Mouse (Mus musculus) cerebellum, postnatal 36 days (tissue): ENCODE data around the gene Tnip1.
"Not testable (repeated sequence)": the region's sequence is repeated elsewhere in the genome, so short reads cannot be mapped to it uniquely, and the experiment has no call there.

Experiments used
- DNase-seq, 2 experiments: peaks; one replicate each; pipeline ENCODE4 v3.0.0; 2021 to 2022; ENCODE audit warnings: mixed read lengths in 2 of 2

Gene Tnip1

DNA sequence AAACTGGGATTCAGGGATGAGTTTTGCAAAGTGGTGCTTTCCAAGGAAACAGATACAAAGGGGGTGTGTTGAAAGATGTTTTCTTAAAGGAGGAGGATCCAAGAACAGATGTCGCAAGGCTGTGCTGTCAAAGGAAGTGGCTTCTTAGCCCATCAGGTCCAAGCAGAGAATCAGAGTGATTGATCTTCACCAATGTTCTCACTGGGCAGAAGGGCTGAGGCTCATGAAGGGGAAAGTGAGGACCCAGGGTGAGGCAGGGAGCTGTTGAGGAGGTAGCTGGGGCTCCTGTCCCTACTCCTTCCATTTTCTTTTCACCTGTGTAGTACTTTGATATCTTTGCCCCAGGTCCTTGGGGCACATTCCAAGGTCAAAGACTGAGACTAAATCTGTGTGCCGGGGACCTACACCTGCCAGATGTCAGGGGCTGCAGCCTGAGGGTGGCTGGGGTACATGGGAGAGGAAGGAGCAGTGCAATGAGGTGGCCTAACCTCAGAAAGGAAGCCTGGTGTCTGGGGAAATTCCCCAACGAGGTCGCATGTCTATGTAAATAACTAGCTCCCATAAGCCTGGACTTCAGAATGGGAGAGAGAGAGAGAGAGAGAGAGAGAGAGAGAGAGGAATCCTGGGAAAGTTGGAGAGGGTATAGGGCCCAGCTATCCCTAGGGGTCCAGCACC, 9.5 kb upstream of the Tnip1 start:
- DNase-seq, result no peak

DNA sequence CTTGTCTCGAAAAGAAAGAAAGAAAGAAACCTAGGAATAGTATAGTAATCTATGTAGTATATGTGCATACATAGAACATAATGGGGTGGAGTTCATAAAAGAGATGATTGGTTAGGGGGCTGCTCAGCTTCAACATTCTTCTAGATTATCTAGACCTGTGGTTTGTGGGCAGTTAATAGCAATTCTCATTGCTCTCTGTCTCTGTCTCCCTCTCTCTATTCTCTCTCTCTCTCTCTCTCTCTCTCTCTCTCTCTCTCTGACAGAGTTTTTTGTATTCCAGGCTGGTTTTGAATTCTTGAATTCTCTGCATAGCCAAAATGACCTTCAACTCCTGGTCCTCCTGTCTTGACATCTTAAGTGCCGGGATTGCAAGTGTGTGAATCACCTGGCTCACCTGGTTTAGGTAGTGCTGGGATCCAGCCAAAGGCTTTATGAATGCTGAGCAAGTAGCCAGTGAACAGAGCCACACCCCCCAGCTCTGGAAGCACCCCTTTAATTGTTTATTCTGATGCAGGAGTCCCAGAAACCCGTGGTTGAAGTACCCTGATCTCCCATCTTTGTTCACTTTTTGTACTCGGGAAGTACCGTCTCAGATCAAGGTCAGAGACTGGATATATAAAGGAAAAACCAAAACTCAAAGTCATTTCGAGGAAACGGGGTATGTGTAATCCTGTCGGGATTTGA, 8.8 kb upstream of the Tnip1 start:
- DNase-seq, result no peak

DNA sequence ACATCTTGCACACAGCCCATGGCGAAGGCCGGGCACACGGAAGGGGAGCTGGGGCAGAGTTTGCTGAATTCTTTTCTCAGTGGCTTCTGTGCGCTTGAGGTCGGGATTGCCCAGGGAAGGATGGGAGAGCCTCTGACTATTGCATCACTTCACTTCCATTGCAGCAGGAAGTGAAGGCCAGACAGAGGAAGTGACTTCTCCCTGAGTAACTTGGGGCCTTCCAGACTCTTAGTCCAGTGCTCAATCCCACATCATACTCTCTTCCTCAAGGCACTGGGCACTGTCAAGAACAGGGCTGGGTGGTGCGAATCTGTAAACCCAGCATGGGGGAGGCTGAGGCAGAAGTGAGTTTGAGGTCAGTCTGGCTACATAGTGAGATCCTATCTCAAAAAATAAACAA, 2.5 kb upstream of the Tnip1 start:
- no peak for DNase-seq

DNA sequence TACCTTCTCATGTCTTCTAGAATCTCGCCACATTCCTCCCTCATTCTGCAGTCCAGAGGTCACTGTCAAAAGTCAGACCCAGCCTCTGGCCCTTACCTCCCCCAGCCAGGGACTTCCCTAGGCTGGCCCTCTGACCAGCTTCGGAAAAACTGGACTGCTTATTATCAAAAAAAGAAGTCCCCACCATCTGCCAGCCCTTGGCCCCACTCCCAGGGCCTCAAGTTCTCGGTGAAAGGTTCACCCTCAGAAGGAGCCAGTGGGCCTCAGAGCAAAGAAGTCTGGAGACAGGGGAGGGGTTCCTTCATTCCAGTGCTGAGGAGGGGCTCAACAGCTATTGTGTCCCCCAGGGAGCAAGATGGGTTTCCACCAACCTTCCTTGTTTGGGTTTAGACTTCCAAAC, 796 bp downstream of the Tnip1 start:
- DNase-seq, result no peak

DNA sequence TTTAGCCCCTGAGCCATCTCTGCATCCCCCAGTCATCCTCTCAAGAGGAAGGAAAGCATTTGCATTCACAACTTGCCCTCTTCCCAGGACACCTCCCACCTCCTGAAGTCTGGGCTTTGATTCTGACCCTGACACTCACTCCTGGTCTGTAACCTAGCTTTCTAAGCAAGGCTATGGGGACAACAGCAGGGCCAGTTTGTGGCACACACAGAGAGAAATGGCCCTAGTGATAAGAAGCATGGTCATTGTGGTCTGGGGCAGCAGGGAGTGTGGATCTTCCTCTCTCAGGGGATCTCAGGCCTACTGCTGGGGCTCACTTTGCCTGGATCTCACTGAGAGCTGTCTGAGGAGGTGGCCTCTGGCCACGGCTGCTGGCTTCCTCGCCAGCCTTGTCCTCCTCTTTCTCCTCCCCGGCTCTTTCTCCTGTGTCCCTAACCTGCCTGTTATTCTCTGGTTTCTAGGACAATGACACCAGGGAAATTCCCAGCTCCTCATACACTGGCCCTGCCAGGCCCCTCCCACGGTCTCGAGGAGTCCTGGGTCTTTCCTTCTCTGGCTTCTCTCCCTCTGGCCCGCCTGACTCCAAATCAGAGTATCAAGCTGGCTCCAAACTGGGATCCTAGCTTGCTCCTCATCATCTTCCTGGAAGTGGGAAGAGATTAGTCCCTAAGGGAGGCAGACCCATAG, 1.4 kb downstream of the Tnip1 start:
- DNase-seq, result no peak

DNA sequence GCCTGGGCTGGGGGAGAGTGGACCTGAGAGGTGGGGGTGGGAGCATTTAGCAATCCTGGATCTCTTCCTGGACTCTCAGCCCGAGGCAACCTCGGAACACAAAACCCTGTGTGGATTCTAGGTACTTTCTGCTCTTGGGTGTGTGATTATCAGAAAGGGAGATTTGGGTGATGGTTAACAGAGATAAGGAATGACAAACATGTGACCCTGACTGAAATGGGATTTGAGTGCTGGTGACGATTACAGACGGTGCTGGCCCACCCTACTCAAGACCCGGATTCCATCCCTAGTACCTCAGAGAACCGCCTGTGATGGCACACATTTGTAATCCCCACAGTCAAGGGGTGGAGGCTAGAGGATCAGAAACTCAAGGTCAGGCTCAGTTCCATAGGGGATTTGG, 2.5 kb downstream of the Tnip1 start:
- no peak for DNase-seq

DNA sequence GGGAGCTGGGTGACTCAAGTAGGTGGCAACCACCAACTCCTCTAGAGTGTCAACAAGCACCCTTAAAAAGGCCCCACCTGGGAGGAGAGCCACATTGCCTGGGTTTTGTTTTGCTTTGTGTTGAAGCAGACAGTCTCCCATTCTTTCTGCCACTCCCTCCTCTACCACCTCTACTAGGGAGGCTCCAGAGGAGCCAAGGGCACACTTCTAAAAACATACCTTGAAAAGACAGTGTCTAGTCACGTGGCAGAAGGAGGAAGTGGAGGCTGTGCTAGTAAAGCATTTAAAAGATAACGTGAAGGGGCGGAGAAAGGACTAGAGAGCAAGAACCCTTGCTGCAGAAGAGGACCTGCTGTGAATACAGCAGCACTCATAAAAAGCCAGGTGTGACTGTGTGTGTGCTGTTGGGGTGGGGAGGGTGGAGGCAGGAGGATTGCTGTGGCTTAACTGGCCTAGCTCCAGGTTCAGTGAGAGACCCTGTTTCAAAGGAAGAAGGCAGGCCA, 4.1 kb downstream of the Tnip1 start:
- no peak for DNase-seq

DNA sequence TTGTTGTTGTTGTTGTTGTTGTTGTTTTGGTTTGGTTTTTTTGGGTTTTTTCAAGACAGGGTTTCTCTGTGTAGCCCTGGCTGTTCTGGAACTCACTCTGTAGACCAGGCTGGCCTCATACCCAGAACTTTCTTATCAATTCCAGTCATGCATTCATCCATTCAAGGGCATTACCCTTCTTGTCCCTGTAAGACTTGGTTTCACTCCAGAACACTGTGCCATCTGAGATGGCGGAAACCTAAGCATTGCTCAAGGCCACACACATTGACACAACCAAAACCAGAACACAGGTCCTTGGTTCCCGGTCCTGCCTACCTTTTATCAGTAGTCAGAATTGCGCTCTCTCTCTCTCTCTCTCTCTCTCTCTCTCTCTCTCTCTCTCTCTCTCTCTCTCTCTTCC, 5.0 kb downstream of the Tnip1 start:
- DNase-seq, result not testable (repeated sequence)

DNA sequence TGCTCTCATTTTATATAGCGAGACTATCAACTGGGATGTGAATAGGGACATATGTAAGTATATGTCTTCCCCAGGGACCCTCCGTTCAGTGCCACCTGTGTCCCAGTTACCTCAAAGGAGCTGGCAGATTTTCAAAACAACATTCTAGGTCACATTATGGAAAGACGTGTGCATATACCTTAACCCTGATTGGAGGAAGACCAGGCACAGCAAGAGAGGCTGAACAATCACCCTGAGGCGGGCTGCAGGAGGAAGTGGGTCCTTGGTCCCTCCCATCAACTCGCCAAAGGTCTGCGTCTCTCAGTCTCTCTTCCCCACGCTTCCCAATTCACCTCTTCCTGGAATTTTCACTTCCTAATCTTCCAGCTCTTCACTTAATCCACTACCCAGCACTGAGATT, 5.8 kb downstream of the Tnip1 start:
- no peak for DNase-seq

DNA sequence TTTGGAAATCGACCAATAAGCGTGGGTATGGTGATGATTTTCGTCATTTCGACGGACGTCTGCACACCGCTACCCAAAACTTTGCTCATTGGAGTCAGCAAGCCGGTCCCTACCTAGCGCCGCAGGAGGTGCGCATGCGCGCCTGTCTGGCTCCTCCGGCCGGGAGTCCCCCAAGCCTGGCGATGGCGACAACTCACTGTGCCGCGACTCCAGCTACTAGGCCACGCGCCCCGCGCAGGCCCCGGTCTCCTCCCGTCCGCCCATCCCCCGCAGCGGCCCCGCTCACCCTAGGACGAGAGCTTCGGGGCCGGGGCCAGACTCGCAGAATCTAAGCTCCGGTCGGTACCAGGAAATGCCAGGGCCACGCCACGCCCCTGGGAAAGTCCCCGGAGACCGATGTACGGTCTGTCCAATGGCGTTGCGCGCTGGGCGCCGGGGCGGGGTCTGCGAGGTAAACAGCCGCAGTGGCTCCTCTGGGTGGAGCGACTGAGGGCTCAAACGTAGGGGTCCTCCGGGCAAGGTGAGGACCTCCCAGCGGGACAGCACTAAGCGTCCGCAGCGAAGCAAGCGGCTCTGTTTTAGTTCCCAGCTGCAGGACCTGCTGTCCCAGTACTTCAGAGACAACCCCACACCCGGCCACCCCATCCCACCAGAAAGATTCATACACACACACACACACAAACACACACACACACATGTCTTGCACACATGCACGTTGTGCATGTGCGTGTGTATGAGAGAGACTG, 6.8 kb downstream of the Tnip1 start:
- peak; percentile 99 for DNase-seq

DNA sequence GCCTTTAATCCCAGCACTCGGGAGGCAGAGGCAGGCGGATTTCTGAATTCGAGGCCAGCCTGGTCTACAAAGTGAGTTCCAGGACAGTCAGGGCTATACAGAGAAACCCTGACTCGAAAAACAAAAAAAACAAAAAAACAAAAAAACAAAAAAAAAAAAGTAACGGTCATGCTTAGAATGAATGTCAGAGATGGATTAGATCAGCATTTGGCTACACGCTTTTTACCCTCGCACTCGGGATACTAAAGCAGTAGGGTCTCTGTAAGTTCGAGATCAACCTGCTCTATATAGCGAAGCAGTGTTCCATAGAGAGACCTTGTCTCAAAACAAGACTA, 7.3 kb downstream of the Tnip1 start:
- not testable (repeated sequence) for DNase-seq

DNA sequence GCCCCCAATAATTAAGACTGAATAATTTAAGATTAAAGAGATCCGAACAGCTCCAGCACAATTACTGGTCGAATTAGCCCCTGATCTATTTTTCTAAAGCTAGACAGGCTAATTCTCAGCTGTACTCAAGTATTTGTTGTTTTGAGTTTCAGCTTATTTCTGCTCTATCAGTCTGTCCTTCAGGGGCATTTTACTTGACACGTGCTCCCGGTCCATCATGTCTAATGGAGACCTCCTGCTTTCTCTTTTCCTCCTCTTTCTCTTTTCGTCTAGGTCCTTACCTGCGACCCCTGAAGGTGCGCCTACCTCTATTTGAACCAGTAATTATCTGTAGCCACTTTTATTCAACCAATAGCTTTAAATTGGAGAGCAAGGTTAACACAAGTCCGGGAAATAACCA, 8.0 kb downstream of the Tnip1 start:
- no peak for DNase-seq

DNA sequence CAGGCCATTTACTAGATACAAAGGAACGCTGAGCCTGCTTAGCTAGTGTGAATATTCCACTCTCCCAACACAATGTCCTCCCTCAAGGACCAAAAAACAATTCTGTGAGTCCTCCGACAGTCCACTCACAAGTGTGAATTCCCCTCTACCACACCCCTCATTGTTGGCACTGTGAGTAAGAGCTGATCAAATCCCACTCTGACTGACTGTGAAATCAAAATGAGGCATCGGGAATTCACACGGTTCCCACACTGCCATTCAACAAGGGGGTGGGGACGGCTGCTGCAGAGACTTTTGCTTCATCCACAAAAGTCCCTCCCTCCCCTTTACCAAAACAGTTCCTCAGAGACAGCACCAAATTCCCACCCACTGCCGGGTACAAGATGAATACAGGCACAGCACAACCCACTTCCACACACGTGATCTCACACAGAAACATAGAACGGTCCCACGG, 8.7 kb downstream of the Tnip1 start:
- DNase-seq, result no peak

DNA sequence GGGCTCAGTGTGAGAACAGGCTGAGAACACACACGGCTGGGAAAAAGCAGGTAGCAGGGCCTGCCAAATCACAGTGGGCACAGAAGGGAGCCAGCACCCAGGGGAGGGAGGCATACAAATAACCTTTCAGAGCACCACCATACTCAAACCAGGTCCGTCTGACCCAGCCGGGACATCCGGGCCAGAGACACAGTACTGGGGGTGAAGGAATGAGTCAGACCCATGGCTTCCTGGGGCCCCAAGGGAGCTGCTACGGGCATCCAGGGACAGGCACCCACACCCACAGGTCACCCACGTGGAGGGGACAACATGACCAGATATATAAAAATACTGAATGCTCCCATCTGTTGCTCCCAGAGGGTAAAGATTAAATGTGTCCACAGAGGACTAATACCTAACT, 10.1 kb downstream of the Tnip1 start:
- DNase-seq, result peak; percentile 27 to 44

DNA sequence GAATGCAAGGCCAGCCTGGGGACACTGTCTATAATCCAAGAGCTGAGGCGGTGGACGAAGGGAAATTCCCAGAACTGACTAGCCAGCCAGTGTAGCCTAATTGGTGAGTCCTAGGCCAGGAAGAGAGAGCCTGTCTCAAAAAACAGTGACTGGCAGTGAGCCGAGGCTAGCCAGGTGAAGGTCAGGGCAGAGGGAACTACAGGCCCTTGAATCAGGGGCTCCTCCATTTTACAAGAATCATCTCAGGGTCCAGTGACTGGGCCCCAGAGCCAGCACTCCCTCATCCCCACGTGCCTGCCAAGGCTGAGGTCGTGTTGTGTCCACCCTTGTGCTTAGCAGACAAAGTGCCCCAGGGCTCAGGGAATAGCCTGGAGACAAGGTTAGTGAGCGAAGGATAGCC, 12.0 kb downstream of the Tnip1 start:
- DNase-seq, result no peak

DNA sequence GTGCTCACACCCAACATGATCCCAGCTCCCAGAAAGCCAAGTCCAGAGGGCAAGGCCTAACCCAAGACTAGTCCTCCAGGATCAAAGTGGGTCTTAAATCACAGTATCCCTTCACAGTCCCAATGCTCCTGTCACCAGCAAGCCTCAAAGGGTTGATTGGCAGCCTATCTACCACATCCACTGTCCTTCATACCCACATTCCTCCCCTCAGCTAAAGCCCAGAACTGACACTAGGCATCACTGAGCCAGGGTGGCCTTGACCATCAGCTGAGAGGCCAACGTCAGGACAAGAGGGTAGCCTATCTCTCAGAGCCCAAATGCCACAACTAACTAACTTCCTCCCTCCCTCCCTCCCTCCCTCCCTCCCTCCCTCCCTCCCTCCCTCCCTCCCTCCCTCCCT, 13.0 kb downstream of the Tnip1 start:
- no peak for DNase-seq

DNA sequence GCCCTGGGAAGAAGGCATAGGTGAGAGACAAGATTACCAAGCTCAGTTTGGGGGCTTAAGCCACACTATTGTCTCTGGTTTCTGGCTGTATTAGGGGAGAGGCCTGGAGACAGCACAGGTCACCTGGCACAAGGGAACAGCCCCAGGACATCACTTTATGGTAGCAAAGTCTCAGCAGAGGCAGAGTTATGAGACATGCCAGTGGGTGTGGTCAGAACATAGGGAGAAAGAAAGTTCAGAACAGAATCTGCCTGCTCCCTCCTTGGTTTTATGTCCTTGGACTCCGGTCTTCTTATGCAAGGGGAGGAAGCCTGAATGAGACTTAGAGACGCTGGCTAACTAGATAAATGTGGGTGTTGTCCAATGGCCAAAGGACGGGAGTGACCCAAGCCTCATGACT, 18.0 kb downstream of the Tnip1 start:
- DNase-seq, result no peak

DNA sequence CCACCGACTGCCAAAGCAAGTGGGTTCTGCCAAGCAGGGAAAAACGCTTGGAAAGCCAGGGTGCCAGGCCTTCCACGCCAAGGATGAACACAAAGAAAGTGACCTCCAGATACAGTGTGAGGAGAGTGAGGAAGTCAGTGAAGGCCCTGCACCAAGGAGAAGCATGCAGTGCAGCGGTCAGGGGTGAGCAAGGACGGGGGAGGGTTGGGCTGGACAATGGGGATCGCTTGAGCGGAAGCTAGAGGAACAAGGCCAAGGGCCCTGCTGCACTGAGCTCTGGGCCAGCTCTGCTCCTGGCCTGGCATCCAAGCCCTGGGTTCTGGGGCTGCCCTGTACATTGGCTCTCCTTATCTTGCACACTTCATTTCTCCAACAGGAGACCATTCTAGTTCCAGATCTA, 22.7 kb downstream of the Tnip1 start:
- DNase-seq, result peak; percentile 47 to 51

DNA sequence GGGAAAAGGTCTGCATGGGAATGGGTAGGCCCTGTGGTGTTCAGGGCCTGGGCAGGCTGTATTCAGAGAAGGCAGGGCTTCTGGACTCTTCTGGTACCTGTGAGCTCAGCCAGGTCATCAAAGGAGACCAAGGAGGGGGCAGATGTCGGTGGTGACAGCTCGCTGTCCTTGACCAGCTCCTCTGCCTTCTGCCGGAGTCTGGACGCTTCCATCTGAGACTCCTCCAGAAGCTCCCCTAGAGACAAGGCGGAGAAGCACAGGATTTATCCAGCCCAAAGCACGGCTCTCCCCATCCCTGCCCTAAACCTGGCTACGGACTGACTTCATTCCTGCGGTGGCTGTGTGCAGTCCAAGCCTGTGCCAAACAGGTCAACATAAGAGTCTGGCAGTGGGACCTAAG, 23.2 kb downstream of the Tnip1 start:
- DNase-seq, result no peak

DNA sequence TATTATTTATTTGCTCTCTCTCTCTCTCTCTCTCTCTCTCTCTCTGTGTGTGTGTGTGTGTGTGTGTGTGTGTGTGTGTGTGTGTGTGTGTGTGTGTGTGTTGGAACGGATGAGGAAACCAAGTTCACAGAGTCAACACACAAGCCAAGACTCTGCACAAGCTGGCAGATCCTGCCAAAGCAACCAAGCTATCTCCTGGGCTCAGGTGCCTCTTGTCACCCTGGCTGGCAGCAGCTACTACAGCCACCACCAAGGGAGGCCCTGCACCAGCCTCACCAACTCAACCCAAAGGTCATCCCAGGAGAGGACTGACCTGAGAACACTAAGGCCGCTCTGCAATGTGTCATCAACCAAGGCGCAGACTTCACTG, 26.0 kb downstream of the Tnip1 start:
- DNase-seq, result no peak

DNA sequence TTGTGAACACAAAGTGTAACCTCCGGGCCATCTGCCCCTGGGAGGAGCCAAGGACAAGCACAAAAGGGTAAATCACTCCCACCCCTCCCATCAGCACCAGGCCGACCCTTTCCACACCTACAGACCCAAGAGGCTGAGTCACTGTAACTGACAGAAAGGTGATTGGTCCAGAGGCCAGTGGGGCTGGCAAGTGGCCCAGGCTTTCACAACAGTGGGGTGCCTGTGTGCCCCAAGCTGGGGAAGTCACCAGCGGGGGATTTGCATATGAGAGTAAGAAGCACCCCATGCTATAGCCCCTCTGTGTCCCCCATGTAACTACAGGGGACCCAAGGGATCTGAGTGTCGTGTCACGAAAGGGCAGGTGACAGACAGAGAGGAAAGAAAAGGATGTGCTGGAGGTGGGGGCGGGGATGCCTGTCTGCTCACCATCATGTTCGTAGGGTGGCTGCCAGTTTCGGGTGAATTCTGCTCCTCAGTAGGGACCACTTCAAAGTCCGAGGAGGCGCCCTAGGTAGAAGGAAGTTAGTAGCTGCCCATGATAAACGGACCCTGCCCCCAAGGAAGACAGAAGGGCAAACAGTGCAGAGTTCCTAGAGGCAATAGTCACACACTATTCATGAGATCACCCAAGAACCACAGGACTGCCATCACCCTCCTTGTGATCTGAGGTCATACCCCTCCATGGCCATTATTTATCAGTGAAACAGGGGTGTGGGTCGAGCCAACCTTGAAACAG, 26.5 kb downstream of the Tnip1 start:
- DNase-seq, result peak; percentile 32 to 38

DNA sequence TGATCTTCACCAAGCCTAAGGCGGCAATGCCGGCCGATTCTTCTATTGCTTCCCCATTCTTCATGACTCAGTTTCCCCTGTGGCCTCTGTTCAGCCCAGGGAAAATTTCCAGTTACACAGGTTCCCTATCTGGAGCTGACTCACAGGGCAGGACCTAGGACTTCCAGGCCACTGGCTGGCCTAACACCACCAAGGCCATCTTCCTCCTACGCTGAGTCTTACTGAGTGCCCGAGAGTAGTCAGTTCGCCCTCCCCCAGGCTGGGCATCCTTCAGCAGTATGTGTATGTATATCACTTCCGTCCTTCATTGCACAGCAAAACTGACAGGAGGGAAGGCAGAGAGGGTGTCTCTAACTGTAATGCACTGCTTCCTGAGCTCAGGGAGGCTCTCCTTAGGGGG, 28.5 kb downstream of the Tnip1 start:
- DNase-seq, result no peak

DNA sequence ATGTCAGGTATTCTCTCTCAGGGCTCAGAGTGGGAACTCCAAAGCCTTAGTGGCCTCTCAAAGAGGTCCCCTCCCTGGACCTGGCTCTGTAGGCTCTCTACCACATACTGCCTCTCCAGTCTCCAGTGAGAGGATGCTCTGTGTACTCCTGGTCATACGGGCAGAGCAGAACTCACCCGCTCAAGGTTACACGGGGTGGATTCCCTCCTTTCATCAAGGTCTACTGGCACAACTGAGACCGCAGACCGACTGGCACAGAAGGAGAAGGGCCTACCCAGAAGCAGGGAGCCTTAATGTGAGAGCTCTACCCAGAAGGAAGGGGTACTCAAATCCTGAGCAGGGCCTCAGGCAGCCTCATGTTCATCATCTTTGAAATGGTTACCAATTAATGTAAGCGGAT, 30.2 kb downstream of the Tnip1 start:
- DNase-seq, result no peak
